Mouse (Mus musculus): ENCODE measurements around the gene Phc2. TPM values are rescaled to one million over a fixed set of nuclear protein-coding genes. Genes with fewer than 3 reads are reported as not detected.

Phc2 gene
- polyA plus RNA-seq, 1 experiment from 2014 or later, result 35.8 TPM

DNA sequence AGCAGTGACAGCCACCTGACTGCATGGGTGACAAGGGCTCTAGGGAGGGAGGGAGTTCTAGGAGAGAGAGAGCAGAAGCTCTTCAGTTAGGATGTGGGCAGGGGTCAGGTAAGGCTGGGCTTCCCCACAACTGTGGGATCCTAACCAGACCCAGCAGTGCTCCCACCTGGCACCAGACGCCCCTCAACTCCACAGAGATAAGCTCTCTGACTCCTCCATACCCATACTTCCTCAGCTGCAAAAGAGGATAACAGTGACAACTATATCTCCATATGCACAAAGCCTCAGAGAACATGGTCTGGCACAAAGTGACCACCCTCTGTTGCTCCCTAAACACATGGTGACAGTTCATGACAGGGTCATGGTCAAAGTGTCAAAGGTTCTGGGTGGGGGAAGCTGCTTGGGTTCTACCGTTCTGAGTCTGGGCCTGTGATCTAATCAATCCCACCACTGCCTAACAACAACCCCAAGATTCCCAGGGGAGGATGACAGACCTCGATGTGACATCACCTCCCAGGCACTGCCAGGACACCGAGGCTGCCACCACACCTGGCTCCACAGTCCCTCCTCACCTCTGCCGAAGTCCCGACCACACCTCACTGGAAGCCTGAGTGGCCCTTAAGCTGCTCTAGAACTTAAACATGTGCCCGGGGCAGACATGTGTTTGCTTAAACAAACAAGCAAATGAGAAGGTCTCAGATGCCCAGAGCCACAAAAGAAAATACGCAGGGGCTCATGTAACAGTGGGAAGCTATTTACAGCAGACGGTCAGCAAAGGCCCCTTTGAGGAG is 147.4 kb downstream of the Phc2 start:
- WGBS, result 63% methylated on average over 9 of the region's 9 CpGs
- Histone ChIP-seq H3K9me3 (no peaks in the 10 kb centered on the region), H3K36me3 (no peaks in the 10 kb centered on the region), H3K4me3 (no peak overlapping the region), H3K4me1 (replicated peaks) (peaks cover 83% of the 10 kb centered on the region), H3K27ac (no peak overlapping the region), H3K9ac (no peak overlapping the region; the same call in 1 of the 2 replicates), H3K4me2 (no peak overlapping the region), H3K27me3 (no peaks in the 10 kb centered on the region)
- ATAC-seq (ENCODE audit: low FRiP score), result no peak

Other genes starting within 250 kb of the Phc2 start
- 4.6 and 5.9 TPM in 2 replicates for gene Zscan20, start 44.6 kb upstream of the Phc2 start, polyA plus RNA-seq (2015; fragmentation: Nextera tagmentation; extraction: Ambion mirVana)
- 1.3 and 1.4 TPM in 2 replicates for gene Tlr12, start 36.1 kb upstream of the Phc2 start, polyA plus RNA-seq (2015; fragmentation: Nextera tagmentation; extraction: Ambion mirVana)
- 0.38 and 0.53 TPM in 2 replicates for gene A3galt2, start 100.7 kb downstream of the Phc2 start, polyA plus RNA-seq (2015; fragmentation: Nextera tagmentation; extraction: Ambion mirVana)
- gene Zfp362, start 151.3 kb downstream of the Phc2 start, polyA plus RNA-seq (2015; fragmentation: Nextera tagmentation; extraction: Ambion mirVana), result 36.9 and 39.0 TPM in 2 replicates
- gene Trim62, start 228.9 kb downstream of the Phc2 start, polyA plus RNA-seq (2015; fragmentation: Nextera tagmentation; extraction: Ambion mirVana), result 19.2 and 20.0 TPM in 2 replicates